Mouse (Mus musculus): ENCODE results near the gene Scrn1. TPM values are rescaled to one million over a fixed set of nuclear protein-coding genes. Genes with fewer than 3 reads are reported as not detected.

The Scrn1 gene
- polyA plus RNA-seq (2012; rRNA removed): 0.56 and 0.97 TPM in 2 replicates

GRCm38 (mm10) chr6:54565665-54566545 lies at the start of gene Scrn1:
Gene Scrn1 (minus strand): TSS chr6:54566489.

GRCm38 (mm10) chr6:54597208-54597607 lies 30.9 kb upstream of the Scrn1 start, which contains the start of gene Fkbp14:
Gene Fkbp14 (minus strand): TSS chr6:54597308.

GRCm38 (mm10) chr6:54594469-54595329 lies 28.4 kb upstream of the Scrn1 start, which contains the start of gene Plekha8:
Gene Plekha8 (plus strand): TSS chr6:54595111.

Other genes starting within 250 kb of the Scrn1 start
- 2.0 and 2.1 TPM in 2 replicates for gene Prr15, start 240.7 kb downstream of the Scrn1 start, polyA plus RNA-seq (2012; rRNA removed)
- 0.60 and 0.74 TPM in 2 replicates for gene Wipf3, start 136.9 kb downstream of the Scrn1 start, polyA plus RNA-seq (2012; rRNA removed)
- 1.8 TPM in 2 replicates for gene Plekha8, start 28.6 kb upstream of the Scrn1 start, polyA plus RNA-seq (2012; rRNA removed)
- gene Fkbp14, start 30.8 kb upstream of the Scrn1 start, polyA plus RNA-seq (2012; rRNA removed): 0.58 and 0.62 TPM in 2 replicates
- 4.0 and 6.0 TPM in 2 replicates for gene Mturn, start 115.1 kb upstream of the Scrn1 start, polyA plus RNA-seq (2012; rRNA removed)